Comparison of ENCODE assay signal across 13 mouse cellular contexts in the genomic region with DNA sequence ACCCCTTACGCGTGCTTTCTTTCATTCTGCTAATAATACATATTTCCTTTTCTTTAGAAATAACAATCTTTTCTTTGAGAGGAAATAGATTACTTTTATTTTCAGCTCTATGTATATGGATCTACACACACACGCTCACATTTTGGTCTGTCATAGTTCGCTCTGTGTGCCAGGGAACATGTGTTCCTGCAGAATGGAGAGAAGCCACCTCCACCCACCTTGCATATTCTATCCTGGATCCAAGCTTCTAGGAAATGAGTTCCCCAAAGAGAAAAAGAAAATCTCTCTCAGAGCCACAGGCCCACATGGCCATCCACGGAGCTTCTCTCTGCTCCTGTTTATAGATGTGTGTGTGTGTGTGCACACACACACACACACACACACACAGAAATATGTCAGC. TPM values are rescaled to one million over a fixed set of nuclear protein-coding genes. Genes with fewer than 3 reads are reported as not detected.
DNase-seq lines count a peak whose midpoint lies in the region.
"Had no signal": no experiment of that assay in that cellular context is flagged by ENCODE, and none has a peak within 500 bp of the region (broad histone marks: within the 10 kb centered on the region; RNA-seq: fewer than 3 reads in every experiment).

No protein-coding gene starts in this region.

- DNase-seq in layer of hippocampus, adult 11-12 months (ENCODE audit: low spot score) = peak; percentile 59
- DNase-seq in layer of hippocampus, postnatal 10 days (ENCODE audit: low spot score in 2 of 2) = no peak
- DNase-seq in layer of hippocampus, adult 8-10 months (ENCODE audit: low spot score in 2 of 2) = peak; percentile 64 to 67
- peak; percentile 45 to 95 for DNase-seq in left cerebral cortex, postnatal 25 days (ENCODE audit: low spot score in 2 of 2)
- peak; percentile 89 for DNase-seq in telencephalon, adult 2 months (ENCODE audit: low read depth, low spot score)
- no peak for DNase-seq in gastrocnemius, postnatal 10 days
- DNase-seq in heart, adult 9 months (ENCODE audit: low spot score in 2 of 2) = no peak
- DNase-seq in lung, postnatal 14 days = no peak
- DNase-seq: adrenal gland, postnatal 36 days; cerebellum, adult 18-20 months; cerebellum, postnatal 25 days; gastrocnemius, postnatal 36 days had no signal

- intact Hi-C loops in left cerebral cortex, postnatal 25 days (cut with DNase I) = loop anchor here (2.0 to 5.0 kb wide), 8 partner anchors 101 to 972 kb away; a partner anchor contains a TSS

RNA-seq across cellular contexts. Expression of a gene that starts 17.7 kb away (rescaled TPM):
- 1 to 10 TPM; 1.8 to 2.3 TPM for total RNA-seq in layer of hippocampus, postnatal 10 days (2021)
- total RNA-seq in layer of hippocampus, adult 8-10 months (2022) = 1 to 10 TPM; 2.3 to 5.9 (median 4.0) TPM
- 1 to 10 TPM; 2.2 to 2.5 TPM for total RNA-seq in left cerebral cortex, postnatal 25 days (2021)
- total RNA-seq in gastrocnemius, postnatal 10 days (2021) = 1 to 10 TPM; 1.8 to 2.4 TPM

RNA-seq across cellular contexts. Expression of a gene that starts 35.7 kb away (rescaled TPM):
- 10 to 100 TPM; 12.3 to 13.2 TPM for total RNA-seq in layer of hippocampus, postnatal 10 days (2021)
- 10 to 100 TPM; 10.9 to 20.0 (median 13.0) TPM for total RNA-seq in layer of hippocampus, adult 8-10 months (2022)
- 10 to 100 TPM; 19.2 to 21.3 TPM for total RNA-seq in left cerebral cortex, postnatal 25 days (2021)
- 1 to 10 TPM; 2.2 to 3.1 TPM for total RNA-seq in gastrocnemius, postnatal 10 days (2021)

RNA-seq across cellular contexts. Expression of a gene that starts 54.5 kb away (rescaled TPM):
- total RNA-seq in layer of hippocampus, postnatal 10 days (2021) = 1 to 10 TPM in 1 of 2 experiments, under 1 TPM in 1; 0.89 to 1.2 TPM
- total RNA-seq in layer of hippocampus, adult 8-10 months (2022) = 1 to 10 TPM in 1 of 4 experiments, under 1 TPM in 3; 0.47 to 1.2 (median 0.85) TPM
- total RNA-seq in left cerebral cortex, postnatal 25 days (2021) = 1 to 10 TPM; 3.6 to 4.4 TPM
- 10 to 100 TPM; 26.5 to 43.1 TPM for total RNA-seq in gastrocnemius, postnatal 10 days (2021)
- total RNA-seq: G1E had no signal

Comparison
In these comparisons a context has a peak if more than half of its experiments do, and no peak if none do; other contexts are left out.
1. DNase-seq: peak in layer of hippocampus, adult 11-12 months (single experiment), layer of hippocampus, adult 8-10 months (2 of 2), left cerebral cortex, postnatal 25 days (2 of 2) and telencephalon, adult 2 months (single experiment); none in layer of hippocampus, postnatal 10 days (0 of 2), gastrocnemius, postnatal 10 days (single experiment), heart, adult 9 months (0 of 2) and lung, postnatal 14 days (single experiment).
2. RNA of a gene that starts 54.5 kb away (total RNA-seq): 26.5 to 43.1 TPM in gastrocnemius, postnatal 10 days; 3.6 to 4.4 TPM in left cerebral cortex, postnatal 25 days, 0.89 to 1.2 TPM in layer of hippocampus, postnatal 10 days and 0.47 to 1.2 TPM in layer of hippocampus, adult 8-10 months; every median in the first group is over 4 times any median in the second.